Mouse (Mus musculus): Measurements from ENCODE around the gene Fank1.

The Fank1 gene

GRCm38 (mm10) chr7:133911881-133912280 lies 135.2 kb downstream of the Fank1 start:
- no peak for DNase-seq

GRCm38 (mm10) chr7:133916230-133916629 lies 139.6 kb downstream of the Fank1 start:
- DNase-seq, result no peak

- no peak for DNase-seq
Observed at GRCm38 (mm10) chr7:133919306-133919705, 142.6 kb downstream of the Fank1 start.

- peak; percentile 43 for DNase-seq
Observed at GRCm38 (mm10) chr7:133919918-133920317, 143.3 kb downstream of the Fank1 start.

GRCm38 (mm10) chr7:133920724-133921123 lies 144.1 kb downstream of the Fank1 start:
- DNase-seq, result no peak

GRCm38 (mm10) chr7:133921291-133921690 lies 144.6 kb downstream of the Fank1 start:
- DNase-seq, result no peak

GRCm38 (mm10) chr7:133923994-133924393 lies 147.3 kb downstream of the Fank1 start:
- no peak for DNase-seq

GRCm38 (mm10) chr7:133925771-133926170 lies 149.1 kb downstream of the Fank1 start:
- no peak for DNase-seq

GRCm38 (mm10) chr7:133928981-133929380 lies 152.3 kb downstream of the Fank1 start:
- DNase-seq, result no peak
